Mouse (Mus musculus) ES-E14 (cell line): ENCODE measurements around the gene Ebi3.

Experiments used
- MAFK ChIP-seq: IDR thresholded peaks from 2 replicates; pipeline ENCODE4 v1.6.1; 2014; ENCODE audit warnings: mild to moderate bottlenecking, low read depth, low read length, inconsistent platforms; ENCODE audit not compliant: insufficient read depth
- ZC3H11A ChIP-seq: IDR thresholded peaks from 2 replicates; pipeline ENCODE4 v1.6.1; 2012; ENCODE audit warnings: low read depth, mild to moderate bottlenecking, inconsistent platforms, low read length, borderline replicate concordance
- ZNF384 ChIP-seq: IDR thresholded peaks from 2 replicates; pipeline ENCODE4 v1.6.1; 2012; ENCODE audit warnings: low read depth, low read length, inconsistent platforms

DNA sequence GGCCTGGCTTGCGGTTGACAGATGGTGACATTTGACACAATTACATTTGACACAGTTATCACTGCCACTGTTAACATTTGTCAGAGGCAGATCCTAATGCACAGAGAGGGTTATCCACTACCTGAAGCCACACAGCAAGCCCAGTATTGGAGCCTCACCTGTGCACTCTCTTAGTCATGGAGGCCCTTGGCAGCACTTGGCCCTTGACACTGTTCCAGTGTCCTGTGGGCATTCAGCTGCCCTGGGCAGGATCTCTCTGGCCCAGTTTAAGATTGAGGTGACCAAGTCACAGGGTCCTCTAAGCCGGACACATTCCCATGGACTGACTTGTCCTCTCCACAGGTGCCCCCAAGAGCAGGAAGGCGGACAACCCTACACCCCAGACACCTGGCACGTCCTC lies 14.7 kb downstream of the Ebi3 start:
- TF ChIP-seq MAFK (no peak), ZNF384 (no peak), ZC3H11A (no peak)
